Mouse (Mus musculus) thymus, adult 2 months (tissue): ENCODE data around the gene Snd1.

Experiments used
- CTCF ChIP-seq: fragments of 200-500 bp; IDR thresholded peaks from 2 replicates; pipeline ENCODE4 v1.5.1; 2012; ENCODE audit warnings: mild to moderate bottlenecking, control low read depth, low read length, moderate library complexity, borderline replicate concordance; ENCODE audit not compliant: control insufficient read depth, poor library complexity, insufficient read depth; ENCODE audit errors: extremely low read depth
- POLR2A ChIP-seq: fragments of 200-500 bp; IDR thresholded peaks from 2 replicates; pipeline ENCODE4 v1.6.1; 2012; ENCODE audit warnings: mild to moderate bottlenecking, low read length, control low read depth, moderate library complexity; ENCODE audit not compliant: control insufficient read depth, poor library complexity, insufficient read depth; ENCODE audit errors: extremely low read depth

- TF ChIP-seq CTCF, result no peak
- no peak for TF ChIP-seq POLR2A
Measured at GRCm38 (mm10) chr6:28862304-28862703, 387.4 kb downstream of the Snd1 start.
